Comparison of ENCODE assay signal across 11 mouse cellular contexts in the genomic region with DNA sequence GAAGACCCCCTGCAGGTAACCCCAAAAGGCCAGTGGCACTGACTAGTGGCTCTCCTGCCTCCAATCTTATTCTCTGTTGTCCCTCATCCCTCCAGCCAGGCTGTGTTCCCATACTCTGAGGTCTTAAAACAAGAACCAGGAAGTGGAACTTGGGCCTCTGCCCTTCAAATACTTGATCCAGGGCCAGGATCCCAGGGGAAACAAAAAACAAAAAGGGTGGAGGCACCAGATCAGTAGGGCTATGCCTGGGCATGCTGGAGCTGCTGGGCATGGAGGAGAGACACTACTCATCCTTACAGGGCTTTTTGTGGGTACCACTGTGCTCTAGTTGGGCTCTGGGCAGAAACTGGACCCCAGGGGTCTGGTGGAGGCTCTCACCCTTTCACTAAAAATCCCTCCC. TPM values are rescaled to one million over a fixed set of nuclear protein-coding genes. Genes with fewer than 3 reads are reported as not detected.
A peak's percentile ranks its signal among the peaks of the same experiment; 100 is the strongest.
DNase-seq lines count a peak whose midpoint lies in the region; ATAC-seq and TF ChIP-seq lines count a peak whose summit lies in the region.
"Had no signal": no experiment of that assay in that cellular context is flagged by ENCODE, and none has a peak within 500 bp of the region (broad histone marks: within the 10 kb centered on the region; RNA-seq: fewer than 3 reads in every experiment).

No protein-coding gene starts in this region.

- H3K9ac ChIP-seq in forebrain, postnatal 0 days: no peak overlapping the region
- H3K9ac ChIP-seq in forebrain, embryonic 13.5 days: no peak overlapping the region
- peak overlapping the region; percentile 32; the same call in 1 of the 2 replicates for H3K9ac ChIP-seq in ES-E14 (ENCODE audit: insufficient read depth, low read depth, low read length, poor library complexity, severe bottlenecking)
- no peak overlapping the region for H3K9ac ChIP-seq in lung, embryonic 14.5 days

- H3K9me3 ChIP-seq in forebrain, postnatal 0 days (ENCODE audit: low read length): no peaks in the 10 kb centered on the region
- no peaks in the 10 kb centered on the region for H3K9me3 ChIP-seq in forebrain, embryonic 13.5 days (replicated peaks)
- H3K9me3 ChIP-seq in ES-E14 (ENCODE audit: control insufficient read depth, insufficient read depth, low read depth, low read length): no peaks in the 10 kb centered on the region
- H3K9me3 ChIP-seq in lung, embryonic 14.5 days (ENCODE audit: low read depth, low read length): no peaks in the 10 kb centered on the region

- no peaks in the 10 kb centered on the region for H3K27me3 ChIP-seq in forebrain, postnatal 0 days (ENCODE audit: insufficient read depth, low read length)
- peaks cover 12% of the 10 kb centered on the region for H3K27me3 ChIP-seq in forebrain, embryonic 13.5 days
- H3K27me3 ChIP-seq in lung, embryonic 14.5 days (ENCODE audit: insufficient read depth, low read length): no peaks in the 10 kb centered on the region

- intact Hi-C loops in heart, postnatal 10 days (cut with DNase I): no loop called here

- H3K4me1 ChIP-seq in forebrain, postnatal 0 days (ENCODE audit: insufficient read depth): no peaks in the 10 kb centered on the region
- peaks cover 17% of the 10 kb centered on the region for H3K4me1 ChIP-seq in forebrain, embryonic 13.5 days
- peaks cover 3 to 18% of the 10 kb centered on the region in 2 experiments; a peak in 3 of 4 replicates for H3K4me1 ChIP-seq in ES-E14 (ENCODE audit: control insufficient read depth in 2 of 2, insufficient read depth in 2 of 2, low read length in 2 of 2, poor library complexity in 1 of 2)
- 0 out of 2 replicates have a peak, but pooled peaks cover 4% of the 10 kb centered on the region for H3K4me1 ChIP-seq in lung, embryonic 14.5 days (ENCODE audit: insufficient read depth)

- no peak overlapping the region for H3K27ac ChIP-seq in forebrain, postnatal 0 days (ENCODE audit: low read depth, low read length)
- no peak overlapping the region for H3K27ac ChIP-seq in forebrain, embryonic 13.5 days
- H3K27ac ChIP-seq in ES-E14 (ENCODE audit: insufficient read depth, low read depth, low read length, poor library complexity, severe bottlenecking): no peak overlapping the region
- H3K27ac ChIP-seq in lung, embryonic 14.5 days (ENCODE audit: low read depth): no peak overlapping the region

- DNase-seq in forebrain, postnatal 0 days: peak; percentile 34
- DNase-seq in ES-E14 (ENCODE audit: low read depth, low spot score): no peak
- DNase-seq in cerebellum, postnatal 25 days: peak; percentile 42 to 45
- DNase-seq in heart, postnatal 10 days: peak; percentile 87 to 88
- DNase-seq in lung, embryonic 14.5 days: peak; percentile 19
- DNase-seq in frontal cortex, postnatal 10 days (ENCODE audit: low spot score in 2 of 2): no peak
- DNase-seq in right cerebral cortex, postnatal 4 days: no peak

- ATAC-seq in forebrain, postnatal 0 days: no peak
- ATAC-seq in forebrain, embryonic 13.5 days: no peak
- ATAC-seq in lung, embryonic 14.5 days (ENCODE audit: insufficient read depth): no peak

- in situ Hi-C loops in ES-E14 (cut with MboI; ENCODE audit: low sequenced_read_pairs in 2 of 2, unreplicated experiment in 2 of 2): no loop called here

- H3K4me2 ChIP-seq in forebrain, postnatal 0 days (ENCODE audit: low read depth): no peak overlapping the region
- H3K4me2 ChIP-seq in forebrain, embryonic 13.5 days: no peak overlapping the region
- H3K4me2 ChIP-seq in lung, embryonic 14.5 days: no peak overlapping the region

- no peak for TF ChIP-seq CTCF in forebrain, postnatal 0 days (IDR thresholded peaks at IDR 0.05; ENCODE audit: low read depth)
- TF ChIP-seq CTCF in lung, embryonic 14.5 days (IDR thresholded peaks at IDR 0.05; ENCODE audit: low read depth): no peak

- no peaks in the 10 kb centered on the region for H3K36me3 ChIP-seq in forebrain, postnatal 0 days (ENCODE audit: insufficient read depth)
- no peaks in the 10 kb centered on the region for H3K36me3 ChIP-seq in forebrain, embryonic 13.5 days (ENCODE audit: poor library complexity, severe bottlenecking)
- H3K36me3 ChIP-seq in ES-E14 (ENCODE audit: control insufficient read depth, insufficient read depth, low read length, poor library complexity, severe bottlenecking): no peaks in the 10 kb centered on the region
- no peaks in the 10 kb centered on the region for H3K36me3 ChIP-seq in lung, embryonic 14.5 days (ENCODE audit: insufficient read depth)

- H3K4me3 ChIP-seq in forebrain, postnatal 0 days (ENCODE audit: low read depth, low read length): no peak overlapping the region
- H3K4me3 ChIP-seq in forebrain, embryonic 13.5 days: no peak overlapping the region
- H3K4me3 ChIP-seq in ES-E14 (ENCODE audit: insufficient read depth in 1 of 2, low read depth in 1 of 2, low read length in 2 of 2, poor library complexity in 1 of 2, severe bottlenecking in 1 of 2): no peak overlapping the region
- H3K4me3 ChIP-seq in lung, embryonic 14.5 days (ENCODE audit: low read depth, low read length): no peak overlapping the region

TF ChIP-seq in ES-E14, 5 proteins besides CTCF, POLR2A, EP300 and RAD21:
- TF ChIP-seq CHD2 (IDR thresholded peaks at IDR 0.05; ENCODE audit: low read depth, low read length) (no peak), MAFK (IDR thresholded peaks at IDR 0.05; ENCODE audit: insufficient read depth, low read depth, low read length) (no peak)

RNA-seq across cellular contexts. Expression of a gene that starts 5.1 kb away (rescaled TPM):
- 10.2 and 13.9 TPM in 2 replicates for total RNA-seq in forebrain, postnatal 0 days (2014; rRNA removed)
- polyA plus RNA-seq in forebrain, postnatal 0 days (2015; fragmentation: Nextera tagmentation; extraction: Ambion mirVana): 10.4 and 10.5 TPM in 2 replicates
- polyA plus RNA-seq in forebrain, embryonic 13.5 days (2015; fragmentation: Nextera tagmentation; extraction: Ambion mirVana): 1.3 and 1.7 TPM in 2 replicates
- total RNA-seq in ES-E14 (2012; rRNA removed): 12.5 and 35.9 TPM in 2 replicates
- total RNA-seq in heart, postnatal 10 days (2021): 10 to 100 TPM; 20.5 to 21.2 TPM
- 3.6 and 4.0 TPM in 2 replicates for polyA plus RNA-seq in lung, embryonic 14.5 days (2014; fragmentation: Nextera tagmentation; extraction: Ambion mirVana)

RNA-seq across cellular contexts. Expression of a gene that starts 35.5 kb away (rescaled TPM):
- not detected in 2 replicates for total RNA-seq in forebrain, postnatal 0 days (2014; rRNA removed)
- polyA plus RNA-seq in forebrain, postnatal 0 days (2015; fragmentation: Nextera tagmentation; extraction: Ambion mirVana): 0.08 TPM in 1 of 2 replicates, not detected in the other
- 0.11 TPM in 1 of 2 replicates, not detected in the other for polyA plus RNA-seq in forebrain, embryonic 13.5 days (2015; fragmentation: Nextera tagmentation; extraction: Ambion mirVana)
- total RNA-seq in ES-E14 (2012; rRNA removed): not detected in 2 replicates
- total RNA-seq in heart, postnatal 10 days (2021): not detected
- polyA plus RNA-seq in lung, embryonic 14.5 days (2014; fragmentation: Nextera tagmentation; extraction: Ambion mirVana): 0.09 TPM in 1 of 2 replicates, not detected in the other
- polyA plus RNA-seq: C2C12; frontal cortex, adult 2 months; neural tube, embryonic 14.5 days had no signal

Comparison
In these comparisons a context has a peak if more than half of its experiments do, and no peak if none do; other contexts are left out.
1. DNase-seq: peak in forebrain, postnatal 0 days (single experiment), cerebellum, postnatal 25 days (2 of 2), heart, postnatal 10 days (2 of 2) and lung, embryonic 14.5 days (single experiment); none in ES-E14 (single experiment), frontal cortex, postnatal 10 days (0 of 2) and right cerebral cortex, postnatal 4 days (single experiment).